Mouse (Mus musculus) megakaryocyte, embryonic 14.5 days (primary cell): Measurements from ENCODE around the gene Bnc1.

Experiments
- FLI1 ChIP-seq: IDR thresholded peaks from 2 replicates; pipeline ENCODE4 v1.6.1; 2012; ENCODE audit warnings: low read length, inconsistent platforms, mixed read lengths
- GATA1 ChIP-seq: IDR thresholded peaks from 3 replicates; pipeline ENCODE4 v1.6.1; 2012; ENCODE audit warnings: mixed read lengths, low read length, inconsistent platforms, borderline replicate concordance

- no peak for TF ChIP-seq GATA1
- TF ChIP-seq FLI1: no peak
Measured at GRCm38 (mm10) chr7:81973939-81974338, 18.2 kb downstream of the Bnc1 start.
